Mouse (Mus musculus) thymus, adult 2 months (tissue): ENCODE data around the gene Aldh5a1.

Experiments used
- CTCF ChIP-seq: fragments of 200-500 bp; IDR thresholded peaks from 2 replicates; pipeline ENCODE4 v1.5.1; 2012; ENCODE audit warnings: mild to moderate bottlenecking, control low read depth, low read length, moderate library complexity, borderline replicate concordance; ENCODE audit not compliant: control insufficient read depth, poor library complexity, insufficient read depth; ENCODE audit errors: extremely low read depth
- POLR2A ChIP-seq: fragments of 200-500 bp; IDR thresholded peaks from 2 replicates; pipeline ENCODE4 v1.6.1; 2012; ENCODE audit warnings: mild to moderate bottlenecking, low read length, control low read depth, moderate library complexity; ENCODE audit not compliant: control insufficient read depth, poor library complexity, insufficient read depth; ENCODE audit errors: extremely low read depth

- TF ChIP-seq POLR2A: no peak
- no peak for TF ChIP-seq CTCF
Measured at GRCm38 (mm10) chr13:24955500-24955899, 18.0 kb upstream of the Aldh5a1 start.
